Mouse (Mus musculus): Measurements from ENCODE around the gene Elf5. TPM values are rescaled to one million over a fixed set of nuclear protein-coding genes. Genes with fewer than 3 reads are reported as not detected.

Gene Elf5
- polyA plus RNA-seq, 1 experiment from 2014 or later: 3.3 TPM

GRCm38 (mm10) chr2:103448947-103449560, 37.6 kb downstream of the Elf5 start:
- Histone ChIP-seq H3K36me3 (ENCODE audit: control insufficient read depth, insufficient read depth, low read length) (0 out of 2 replicates have a peak, but pooled peaks cover 12% of the 10 kb centered on the region), H3K9me3 (replicated peaks; ENCODE audit: control insufficient read depth, low read length) (no peaks in the 10 kb centered on the region), H3K27me3 (ENCODE audit: control insufficient read depth, insufficient read depth, low read length) (no peaks in the 10 kb centered on the region), H3K27ac (ENCODE audit: low read length) (no peak overlapping the region), H3K4me3 (replicated peaks; ENCODE audit: low read length) (no peak overlapping the region), H3K4me1 (ENCODE audit: control insufficient read depth, insufficient read depth, low read length) (no peaks in the 10 kb centered on the region), H3K4me2 (ENCODE audit: low read depth, low read length) (no peak overlapping the region), H3K9ac (ENCODE audit: low read length) (no peak overlapping the region)
- no peak for ATAC-seq (ENCODE audit: insufficient read depth, low FRiP score)
- WGBS: 36% methylated on average over 14 of the region's 14 CpGs

- Histone ChIP-seq H3K9ac (ENCODE audit: low read length) (no peak overlapping the region), H3K4me2 (ENCODE audit: low read depth, low read length) (no peak overlapping the region), H3K27me3 (ENCODE audit: control insufficient read depth, insufficient read depth, low read length) (no peaks in the 10 kb centered on the region), H3K36me3 (ENCODE audit: control insufficient read depth, insufficient read depth, low read length) (0 out of 2 replicates have a peak, but pooled peaks cover 12% of the 10 kb centered on the region), H3K27ac (ENCODE audit: low read length) (no peak overlapping the region), H3K9me3 (replicated peaks; ENCODE audit: control insufficient read depth, low read length) (no peaks in the 10 kb centered on the region), H3K4me3 (replicated peaks; ENCODE audit: low read length) (no peak overlapping the region), H3K4me1 (ENCODE audit: control insufficient read depth, insufficient read depth, low read length) (no peaks in the 10 kb centered on the region)
- ATAC-seq (ENCODE audit: insufficient read depth, low FRiP score): no peak
- 84% methylated on average over 7 of the region's 7 CpGs for WGBS
Observed at GRCm38 (mm10) chr2:103449813-103450212, 38.3 kb downstream of the Elf5 start.

DNA sequence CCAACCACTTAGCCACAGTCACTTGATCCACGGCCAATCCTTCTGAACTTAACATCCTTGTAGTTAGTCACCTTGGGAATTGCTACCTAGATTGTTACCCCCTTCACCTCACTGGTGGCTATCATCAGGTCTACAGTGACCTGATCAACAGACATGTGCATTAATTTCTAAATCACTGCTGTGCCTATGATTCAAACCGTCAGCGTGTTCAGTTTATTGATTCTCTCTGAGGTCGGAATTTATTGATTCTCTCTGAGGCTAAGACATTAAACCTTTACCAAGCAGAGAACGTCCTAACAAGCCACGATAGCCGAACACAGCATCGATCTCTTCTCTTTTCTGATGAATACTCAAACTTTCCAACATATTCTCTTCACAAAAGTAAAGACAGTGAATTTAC, 38.8 kb downstream of the Elf5 start:
- H3K4me2 ChIP-seq (ENCODE audit: low read depth, low read length): no peak overlapping the region
- H3K27me3 ChIP-seq (ENCODE audit: control insufficient read depth, insufficient read depth, low read length): no peaks in the 10 kb centered on the region
- 73% methylated on average over 8 of the region's 8 CpGs for WGBS
- no peak overlapping the region for H3K9ac ChIP-seq (ENCODE audit: low read length)
- H3K36me3 ChIP-seq (ENCODE audit: control insufficient read depth, insufficient read depth, low read length): 0 out of 2 replicates have a peak, but pooled peaks cover 12% of the 10 kb centered on the region
- ATAC-seq (ENCODE audit: insufficient read depth, low FRiP score): no peak
- H3K9me3 ChIP-seq (replicated peaks; ENCODE audit: control insufficient read depth, low read length): no peaks in the 10 kb centered on the region
- no peak overlapping the region for H3K27ac ChIP-seq (ENCODE audit: low read length)
- H3K4me3 ChIP-seq (replicated peaks; ENCODE audit: low read length): no peak overlapping the region
- H3K4me1 ChIP-seq (ENCODE audit: control insufficient read depth, insufficient read depth, low read length): no peaks in the 10 kb centered on the region

DNA sequence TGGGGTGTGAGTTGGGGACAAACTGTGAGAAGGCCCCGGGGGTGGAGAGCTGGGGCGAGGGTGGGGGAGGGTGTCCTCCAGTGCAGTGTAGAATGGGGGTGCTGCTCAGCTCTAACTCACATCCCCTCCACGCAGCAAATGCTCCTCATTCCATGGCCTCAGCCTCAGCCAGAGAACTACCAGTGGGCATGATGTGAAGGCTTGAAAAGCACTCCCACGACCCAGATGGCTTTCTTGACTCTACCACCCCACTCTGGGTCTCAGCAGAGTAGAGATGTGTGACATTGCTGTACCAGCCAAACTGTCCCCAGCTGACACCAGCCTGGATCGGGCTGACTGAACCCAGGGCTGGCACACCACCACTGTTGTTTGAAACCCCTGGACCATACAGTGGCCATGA, 41.1 kb downstream of the Elf5 start:
- no peaks in the 10 kb centered on the region for H3K9me3 ChIP-seq (replicated peaks; ENCODE audit: control insufficient read depth, low read length)
- no peaks in the 10 kb centered on the region for H3K4me1 ChIP-seq (ENCODE audit: control insufficient read depth, insufficient read depth, low read length)
- H3K4me2 ChIP-seq (ENCODE audit: low read depth, low read length): no peak overlapping the region
- H3K27ac ChIP-seq (ENCODE audit: low read length): no peak overlapping the region
- WGBS: 82% methylated on average over 5 of the region's 5 CpGs
- H3K36me3 ChIP-seq (ENCODE audit: control insufficient read depth, insufficient read depth, low read length): peaks cover 21% of the 10 kb centered on the region; the same call in 1 of the 2 replicates
- no peak overlapping the region for H3K9ac ChIP-seq (ENCODE audit: low read length)
- H3K4me3 ChIP-seq (replicated peaks; ENCODE audit: low read length): no peak overlapping the region
- no peak for ATAC-seq (ENCODE audit: insufficient read depth, low FRiP score)
- H3K27me3 ChIP-seq (ENCODE audit: control insufficient read depth, insufficient read depth, low read length): no peaks in the 10 kb centered on the region

DNA sequence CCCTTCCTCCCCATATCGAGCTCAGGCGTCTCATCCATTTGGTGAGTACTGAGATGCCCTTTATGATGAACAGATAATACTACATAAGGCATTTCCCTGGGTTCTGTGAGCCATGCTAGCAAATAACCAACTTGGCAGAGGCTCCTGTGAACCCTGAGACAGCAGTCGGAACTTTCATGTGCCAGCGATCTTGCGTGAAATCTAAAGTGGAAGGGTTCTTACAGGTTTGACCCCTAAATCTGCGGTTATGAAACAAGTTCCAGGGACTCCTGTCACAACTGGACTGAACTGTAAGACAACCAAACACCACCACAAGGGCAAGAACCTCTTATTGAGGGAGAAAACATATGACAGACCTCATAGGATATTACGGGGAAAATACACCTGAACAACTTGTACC, 44.3 kb downstream of the Elf5 start:
- no peak overlapping the region for H3K27ac ChIP-seq (ENCODE audit: low read length)
- no peak overlapping the region for H3K4me3 ChIP-seq (replicated peaks; ENCODE audit: low read length)
- ATAC-seq (ENCODE audit: insufficient read depth, low FRiP score): no peak
- H3K36me3 ChIP-seq (ENCODE audit: control insufficient read depth, insufficient read depth, low read length): peaks cover 25% of the 10 kb centered on the region
- H3K27me3 ChIP-seq (ENCODE audit: control insufficient read depth, insufficient read depth, low read length): no peaks in the 10 kb centered on the region
- H3K9ac ChIP-seq (ENCODE audit: low read length): no peak overlapping the region
- H3K4me1 ChIP-seq (ENCODE audit: control insufficient read depth, insufficient read depth, low read length): no peaks in the 10 kb centered on the region
- H3K9me3 ChIP-seq (replicated peaks; ENCODE audit: control insufficient read depth, low read length): no peaks in the 10 kb centered on the region
- no peak overlapping the region for H3K4me2 ChIP-seq (ENCODE audit: low read depth, low read length)
- 96% methylated on average over 7 of the region's 7 CpGs for WGBS

- Histone ChIP-seq H3K27me3 (ENCODE audit: control insufficient read depth, insufficient read depth, low read length) (no peaks in the 10 kb centered on the region), H3K4me2 (ENCODE audit: low read depth, low read length) (no peak overlapping the region), H3K4me3 (replicated peaks; ENCODE audit: low read length) (no peak overlapping the region), H3K27ac (ENCODE audit: low read length) (no peak overlapping the region), H3K36me3 (ENCODE audit: control insufficient read depth, insufficient read depth, low read length) (peaks cover 25% of the 10 kb centered on the region), H3K4me1 (ENCODE audit: control insufficient read depth, insufficient read depth, low read length) (0 out of 2 replicates have a peak, but pooled peaks cover 4% of the 10 kb centered on the region), H3K9ac (ENCODE audit: low read length) (no peak overlapping the region), H3K9me3 (replicated peaks; ENCODE audit: control insufficient read depth, low read length) (no peaks in the 10 kb centered on the region)
- WGBS: 17% methylated on average over 10 of the region's 10 CpGs
- no peak for ATAC-seq (ENCODE audit: insufficient read depth, low FRiP score)
Observed at GRCm38 (mm10) chr2:103456646-103457045, 45.2 kb downstream of the Elf5 start.

DNA sequence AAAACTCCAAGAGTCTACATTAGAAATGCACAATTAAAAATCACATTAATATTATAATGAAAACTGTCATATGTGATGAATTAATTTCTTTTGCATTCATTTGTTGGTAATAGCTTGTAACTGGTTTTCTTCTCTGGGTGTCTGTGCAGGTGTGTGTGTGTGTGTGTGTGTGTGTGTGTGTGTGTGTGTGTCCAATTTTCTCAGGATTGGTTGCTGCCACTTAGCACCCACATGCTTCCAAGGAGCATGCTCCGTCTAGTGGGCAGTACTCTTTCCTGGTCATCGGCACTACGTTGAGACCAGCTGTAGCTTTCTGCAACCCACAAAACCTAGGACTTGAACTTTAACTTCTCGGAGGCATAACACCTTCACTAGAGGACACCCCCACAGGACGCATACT, 45.6 kb downstream of the Elf5 start:
- no peak for ATAC-seq (ENCODE audit: insufficient read depth, low FRiP score)
- H3K36me3 ChIP-seq (ENCODE audit: control insufficient read depth, insufficient read depth, low read length): peaks cover 25% of the 10 kb centered on the region
- 91% methylated on average over 5 of the region's 5 CpGs for WGBS
- H3K27ac ChIP-seq (ENCODE audit: low read length): no peak overlapping the region
- H3K9me3 ChIP-seq (replicated peaks; ENCODE audit: control insufficient read depth, low read length): no peaks in the 10 kb centered on the region
- 0 out of 2 replicates have a peak, but pooled peaks cover 4% of the 10 kb centered on the region for H3K4me1 ChIP-seq (ENCODE audit: control insufficient read depth, insufficient read depth, low read length)
- H3K4me2 ChIP-seq (ENCODE audit: low read depth, low read length): no peak overlapping the region
- no peak overlapping the region for H3K9ac ChIP-seq (ENCODE audit: low read length)
- H3K4me3 ChIP-seq (replicated peaks; ENCODE audit: low read length): no peak overlapping the region
- H3K27me3 ChIP-seq (ENCODE audit: control insufficient read depth, insufficient read depth, low read length): no peaks in the 10 kb centered on the region

DNA sequence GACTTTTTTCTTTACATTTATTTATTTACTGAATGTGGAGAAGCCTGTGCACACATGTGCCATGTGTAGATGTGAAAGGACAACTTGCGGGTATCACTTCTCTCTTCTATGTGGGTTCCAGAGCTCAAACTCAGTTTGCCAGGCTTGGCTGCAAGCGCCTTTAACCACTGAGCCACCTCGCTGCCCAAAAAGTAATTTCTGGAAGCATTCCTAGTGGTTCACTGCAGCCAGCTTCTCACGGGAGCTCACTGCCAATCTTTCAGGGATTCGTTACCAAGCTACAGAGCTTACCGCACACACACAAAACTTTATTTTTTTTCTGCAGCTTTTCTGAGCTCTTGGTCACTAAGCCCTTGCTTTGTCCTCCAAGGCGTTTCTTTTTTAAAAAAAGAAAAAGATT, 46.1 kb downstream of the Elf5 start:
- no peak for ATAC-seq (ENCODE audit: insufficient read depth, low FRiP score)
- no peaks in the 10 kb centered on the region for H3K9me3 ChIP-seq (replicated peaks; ENCODE audit: control insufficient read depth, low read length)
- no peak overlapping the region for H3K9ac ChIP-seq (ENCODE audit: low read length)
- 83% methylated on average over 7 of the region's 7 CpGs for WGBS
- no peaks in the 10 kb centered on the region for H3K27me3 ChIP-seq (ENCODE audit: control insufficient read depth, insufficient read depth, low read length)
- no peak overlapping the region for H3K4me3 ChIP-seq (replicated peaks; ENCODE audit: low read length)
- peaks cover 25% of the 10 kb centered on the region for H3K36me3 ChIP-seq (ENCODE audit: control insufficient read depth, insufficient read depth, low read length)
- H3K27ac ChIP-seq (ENCODE audit: low read length): no peak overlapping the region
- no peak overlapping the region for H3K4me2 ChIP-seq (ENCODE audit: low read depth, low read length)
- 0 out of 2 replicates have a peak, but pooled peaks cover 4% of the 10 kb centered on the region for H3K4me1 ChIP-seq (ENCODE audit: control insufficient read depth, insufficient read depth, low read length)

DNA sequence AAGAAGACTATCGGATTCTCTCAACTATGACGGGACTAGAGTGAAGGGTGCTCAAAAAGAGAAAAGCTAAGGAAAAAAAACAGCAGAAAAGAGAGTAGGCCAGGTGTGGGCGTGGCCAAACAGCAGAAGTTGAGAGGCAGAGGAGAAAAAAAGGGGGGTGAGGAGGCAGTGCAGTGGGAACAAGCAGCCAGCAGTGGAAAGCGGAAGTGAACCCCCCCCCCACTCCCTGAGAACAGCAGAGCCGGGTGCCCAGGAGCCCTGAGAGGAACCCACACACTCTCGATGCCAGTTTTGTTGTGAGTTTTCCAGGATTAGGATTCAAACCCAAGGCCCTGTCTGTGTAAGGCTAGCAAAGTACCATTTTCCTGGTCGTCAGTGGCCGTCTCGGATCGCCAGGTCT, 47.6 kb downstream of the Elf5 start:
- Histone ChIP-seq H3K36me3 (ENCODE audit: control insufficient read depth, insufficient read depth, low read length) (peaks cover 21% of the 10 kb centered on the region), H3K9me3 (replicated peaks; ENCODE audit: control insufficient read depth, low read length) (no peaks in the 10 kb centered on the region), H3K27me3 (ENCODE audit: control insufficient read depth, insufficient read depth, low read length) (no peaks in the 10 kb centered on the region), H3K4me2 (ENCODE audit: low read depth, low read length) (no peak overlapping the region), H3K9ac (ENCODE audit: low read length) (no peak overlapping the region), H3K4me3 (replicated peaks; ENCODE audit: low read length) (no peak overlapping the region), H3K4me1 (ENCODE audit: control insufficient read depth, insufficient read depth, low read length) (0 out of 2 replicates have a peak, but pooled peaks cover 4% of the 10 kb centered on the region), H3K27ac (ENCODE audit: low read length) (no peak overlapping the region)
- ATAC-seq (ENCODE audit: insufficient read depth, low FRiP score): no peak
- WGBS: 91% methylated on average over 10 of the region's 10 CpGs
